Mouse (Mus musculus) heart, embryonic 15.5 days (tissue): ENCODE results near the gene Exosc2. TPM values are rescaled to one million over a fixed set of nuclear protein-coding genes. Genes with fewer than 3 reads are reported as not detected.

Source experiments
- polyA plus RNA-seq: library from polyadenylated mRNA; unstranded; fragments of >200 nt; fragmentation: Nextera tagmentation; extraction: Ambion mirVana; gene quantifications from 2 replicates; pipeline ENCODE4 v1.2.1, GENCODE M21; 2015

Exosc2 gene
- polyA plus RNA-seq, 1 experiment from 2014 or later: 30.2 TPM

Other genes with a start within 250 kb of the Exosc2 start
- gene Ass1, start 200.5 kb upstream of the Exosc2 start, polyA plus RNA-seq: 7.7 and 15.5 TPM in 2 replicates
- gene Fubp3, start 98.1 kb upstream of the Exosc2 start, polyA plus RNA-seq: 43.1 and 44.5 TPM in 2 replicates
- 0.27 TPM in 1 of 2 replicates, not detected in the other for gene Prdm12, start 30.7 kb upstream of the Exosc2 start, polyA plus RNA-seq
- gene Abl1, start 17.7 kb downstream of the Exosc2 start, polyA plus RNA-seq: 21.9 and 30.4 TPM in 2 replicates
- 0.04 and 0.18 TPM in 2 replicates for gene Qrfp, start 139.9 kb downstream of the Exosc2 start, polyA plus RNA-seq
- not detected in 2 replicates for gene Fibcd1, start 175.3 kb downstream of the Exosc2 start, polyA plus RNA-seq
- 0.43 and 0.68 TPM in 2 replicates for gene Lamc3, start 216.6 kb downstream of the Exosc2 start, polyA plus RNA-seq